Mouse (Mus musculus) hindbrain, embryonic 14.5 days (tissue): Measurements from ENCODE around the gene Zbp1. TPM values are rescaled to one million over a fixed set of nuclear protein-coding genes. Genes with fewer than 3 reads are reported as not detected.

Experiments
- ATAC-seq: fragments of 200-750 bp; cut with Nextera tagmentation; 2 replicates; pipeline ENCODE4 v1.8.0; 2017; ENCODE audit warnings: moderate number of reproducible peaks, mild to moderate bottlenecking, moderate TSS enrichment, moderate library complexity; ENCODE audit not compliant: low FRiP score
- DNase-seq: peaks from one replicate; pipeline ENCODE4 v3.0.0-alpha.2; 2015; ENCODE audit warnings: low spot score
- H3K27ac ChIP-seq: fragments of 300-500 bp; sonication (generic); 2 replicates; pipeline ENCODE4 v1.5.1; 2014; ENCODE audit warnings: mild to moderate bottlenecking, moderate library complexity
- H3K27me3 ChIP-seq: fragments of 300-500 bp; sonication (generic); 2 replicates; pipeline ENCODE4 v1.6.1; 2014; ENCODE audit warnings: mild to moderate bottlenecking, low read length, mixed read lengths; ENCODE audit not compliant: control insufficient read depth, insufficient read depth
- H3K36me3 ChIP-seq: fragments of 300-500 bp; sonication (generic); replicated peaks from 2 replicates; pipeline ENCODE4 v1.6.1; 2014; ENCODE audit not compliant: control insufficient read depth, insufficient read depth
- H3K4me1 ChIP-seq: fragments of 300-500 bp; sonication (generic); replicated peaks from 2 replicates; pipeline ENCODE4 v1.6.1; 2014; ENCODE audit warnings: antibody characterized with exemption, low read length, mixed read lengths; ENCODE audit not compliant: control insufficient read depth, insufficient read depth
- H3K4me2 ChIP-seq: fragments of 300-500 bp; sonication (generic); replicated peaks from 2 replicates; pipeline ENCODE4 v1.6.1; 2014; ENCODE audit warnings: mild to moderate bottlenecking, moderate library complexity
- H3K4me3 ChIP-seq: fragments of 300-500 bp; sonication (generic); replicated peaks from 2 replicates; pipeline ENCODE4 v1.5.1; 2014; ENCODE audit warnings: mild to moderate bottlenecking, low read length
- H3K9ac ChIP-seq: fragments of 300-500 bp; sonication (generic); 2 replicates; pipeline ENCODE4 v1.6.1; 2014
- H3K9me3 ChIP-seq: fragments of 300-500 bp; sonication (generic); 2 replicates; pipeline ENCODE4 v1.6.1; 2016; ENCODE audit warnings: low read length; ENCODE audit not compliant: control insufficient read depth
- WGBS: fragments of 180-500 bp; shearing (Covaris S2); extraction: QIAGEN DNeasy Blood & Tissue Kit; methylation state at CpG from one replicate; pipeline ENCODE4 v1.1.7; 2014; 5-methylcytosine and 5-hydroxymethylcytosine counted together
- polyA plus RNA-seq: library from polyadenylated mRNA; unstranded; fragments of >200 nt; fragmentation: Nextera tagmentation; extraction: Ambion mirVana; gene quantifications from 2 replicates; pipeline ENCODE4 v1.2.1, GENCODE M21; 2014

The Zbp1 gene
- polyA plus RNA-seq, 1 experiment from 2014 or later, result 0.27 TPM

DNA sequence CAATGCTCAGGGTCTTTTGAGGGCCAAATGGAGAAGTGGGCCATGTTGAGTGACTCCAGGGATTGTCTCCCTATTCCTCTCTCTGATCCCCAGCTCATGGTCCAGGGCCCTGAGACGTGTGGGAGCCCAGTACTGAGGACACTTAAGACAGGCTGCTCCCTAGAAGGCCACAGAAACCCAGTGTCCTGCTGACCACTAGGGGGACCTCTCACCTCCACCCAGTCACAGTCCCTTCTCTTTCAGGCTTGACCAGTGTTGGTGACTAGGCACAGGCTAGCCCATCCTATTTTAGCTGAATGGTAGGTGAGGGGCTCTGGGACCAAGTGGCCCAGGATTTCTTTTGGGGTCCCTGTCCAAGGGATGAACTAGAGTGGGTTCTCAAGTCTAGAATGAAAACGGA, 48.0 kb downstream of the Zbp1 start:
- ATAC-seq (no peak), DNase-seq (no peak)
- Histone ChIP-seq H3K9ac (no peak overlapping the region), H3K27ac (no peak overlapping the region), H3K4me3 (no peak overlapping the region), H3K4me1 (peaks cover 43% of the 10 kb centered on the region), H3K27me3 (no peaks in the 10 kb centered on the region), H3K36me3 (no peaks in the 10 kb centered on the region), H3K9me3 (no peaks in the 10 kb centered on the region), H3K4me2 (no peak overlapping the region)
- WGBS, result 58% methylated on average over 2 of the region's 2 CpGs

DNA sequence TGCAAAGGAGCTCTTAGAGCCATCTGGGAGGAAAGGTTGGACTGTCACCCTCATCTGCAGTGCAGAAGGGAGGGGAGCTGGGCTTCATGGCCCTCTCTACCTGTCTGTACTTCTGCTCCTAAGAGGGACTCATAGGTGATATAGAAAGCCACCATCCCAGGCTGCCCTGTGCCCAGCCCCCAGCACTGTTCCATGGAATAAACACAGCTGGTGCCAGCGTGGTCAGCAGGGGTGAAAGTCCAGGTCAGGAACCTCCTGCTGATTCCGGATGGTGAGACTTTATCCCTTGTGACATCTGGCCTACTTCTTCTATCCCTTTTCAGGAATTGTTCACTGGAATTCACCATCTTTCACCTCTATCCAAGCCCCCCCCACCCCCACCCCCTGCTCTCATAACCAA, 48.6 kb downstream of the Zbp1 start:
- DNase-seq (no peak), ATAC-seq (no peak)
- WGBS, result 75% methylated on average over 2 of the region's 2 CpGs
- Histone ChIP-seq H3K4me3 (no peak overlapping the region), H3K36me3 (no peaks in the 10 kb centered on the region), H3K9ac (no peak overlapping the region), H3K4me1 (peaks cover 43% of the 10 kb centered on the region), H3K9me3 (no peaks in the 10 kb centered on the region), H3K27ac (no peak overlapping the region), H3K27me3 (no peaks in the 10 kb centered on the region), H3K4me2 (no peak overlapping the region)

DNA sequence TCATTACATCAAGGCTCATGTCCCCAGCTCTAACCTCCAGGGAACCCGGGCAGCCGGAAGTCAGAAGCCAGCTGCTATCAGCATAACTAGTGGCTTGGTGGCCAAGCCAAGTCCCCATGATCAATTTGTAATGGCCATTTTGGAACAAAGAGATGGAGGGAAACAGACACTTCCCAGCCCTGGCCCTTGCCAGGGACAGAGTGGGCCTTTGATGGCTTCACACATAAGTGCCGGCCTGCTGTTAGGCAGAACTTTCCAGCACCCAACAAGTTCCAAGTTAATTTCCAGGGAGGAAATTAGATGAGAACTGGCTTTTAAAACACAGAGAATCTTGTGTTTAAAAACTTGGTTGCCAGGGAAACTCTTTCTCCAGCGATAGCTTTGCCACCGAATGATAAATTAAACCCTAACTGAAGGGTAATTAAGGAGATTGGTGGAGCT, 50.3 kb downstream of the Zbp1 start:
- Histone ChIP-seq H3K9me3 (no peaks in the 10 kb centered on the region), H3K9ac (no peak overlapping the region), H3K4me3 (no peak overlapping the region), H3K36me3 (no peaks in the 10 kb centered on the region), H3K27me3 (no peaks in the 10 kb centered on the region), H3K4me2 (no peak overlapping the region), H3K27ac (peak overlapping the region; percentile 41), H3K4me1 (peaks cover 31% of the 10 kb centered on the region)
- DNase-seq (peak; percentile 57), ATAC-seq (no peak)
- whole genome bisulfite sequencing, result 38% methylated on average over 5 of the region's 5 CpGs

DNA sequence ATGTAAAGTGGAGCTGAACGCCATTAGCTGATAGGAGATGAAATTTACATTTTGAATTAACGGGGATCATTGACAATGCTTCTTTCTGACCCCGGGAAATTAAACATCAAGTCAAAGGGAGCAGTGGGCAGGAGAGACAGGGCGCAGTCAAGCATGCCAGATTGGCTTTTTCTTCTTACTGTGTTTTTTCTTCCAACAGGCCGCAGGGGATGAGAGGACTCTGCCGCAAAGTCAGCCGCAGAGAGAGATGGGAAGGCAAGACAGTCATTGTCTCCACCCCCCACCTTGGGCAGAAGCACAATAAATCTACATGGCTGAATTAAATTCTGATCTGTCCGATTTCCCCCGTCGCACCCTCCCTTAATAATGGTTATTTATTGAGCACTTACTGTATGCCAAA, 53.4 kb downstream of the Zbp1 start:
- Histone ChIP-seq H3K9me3 (no peaks in the 10 kb centered on the region), H3K36me3 (no peaks in the 10 kb centered on the region), H3K4me3 (no peak overlapping the region), H3K9ac (no peak overlapping the region), H3K27me3 (no peaks in the 10 kb centered on the region), H3K4me1 (peaks cover 6% of the 10 kb centered on the region; the same call in 1 of the 2 replicates), H3K27ac (no peak overlapping the region), H3K4me2 (no peak overlapping the region)
- 76% methylated on average over 10 of the region's 10 CpGs for WGBS
- no peak for DNase-seq
- no peak for ATAC-seq

DNA sequence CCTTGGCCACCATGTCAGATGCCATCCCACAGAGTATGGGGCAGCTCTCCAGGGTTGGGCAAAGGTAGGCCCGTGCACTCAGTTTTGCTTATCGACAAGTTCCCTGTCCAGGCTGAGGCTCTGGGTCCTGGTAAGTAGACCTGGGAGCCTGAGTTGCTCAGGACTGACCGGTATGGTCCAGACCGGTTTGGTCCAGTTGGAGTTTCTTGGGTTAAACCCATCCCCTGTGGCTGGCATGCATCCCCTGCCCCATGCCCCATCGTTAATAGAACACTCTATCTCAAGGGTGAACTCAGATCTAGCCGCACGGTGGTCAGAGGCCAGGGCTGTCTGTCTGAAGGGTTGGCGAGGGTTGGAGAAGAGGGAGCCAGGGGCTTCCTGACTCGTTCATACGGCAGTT, 53.8 kb downstream of the Zbp1 start:
- H3K9ac ChIP-seq, result no peak overlapping the region
- DNase-seq (no peak), ATAC-seq (no peak)

DNA sequence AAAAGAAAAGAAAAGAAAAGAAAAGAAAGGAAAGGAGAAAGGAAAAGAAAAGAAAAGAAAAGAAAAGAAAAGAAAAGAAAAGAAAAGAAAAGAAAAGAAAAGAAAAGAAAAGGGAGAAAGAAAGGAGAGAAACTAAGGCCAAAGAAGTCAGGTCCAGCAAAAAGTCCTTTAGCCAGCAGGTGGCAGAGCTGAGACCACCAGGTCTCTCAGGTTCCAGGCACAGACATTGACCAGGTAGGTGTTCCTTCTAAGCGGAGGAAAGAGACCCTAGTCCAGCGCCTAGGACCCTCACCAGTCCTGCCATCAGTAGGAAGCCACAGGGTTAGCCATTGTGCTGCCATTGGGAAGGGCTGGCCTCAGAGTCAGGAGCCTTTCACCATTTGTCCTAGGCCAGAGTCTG, 54.4 kb downstream of the Zbp1 start:
- WGBS, result 61% methylated on average over 2 of the region's 2 CpGs
- no peak overlapping the region for H3K27ac ChIP-seq
- no peak overlapping the region for H3K4me3 ChIP-seq
- no peaks in the 10 kb centered on the region for H3K36me3 ChIP-seq
- no peak overlapping the region for H3K4me2 ChIP-seq
- H3K27me3 ChIP-seq, result no peaks in the 10 kb centered on the region
- ATAC-seq (no peak), DNase-seq (no peak)
- H3K9ac ChIP-seq, result no peak overlapping the region
- H3K9me3 ChIP-seq, result no peaks in the 10 kb centered on the region
- peaks cover 6% of the 10 kb centered on the region; the same call in 1 of the 2 replicates for H3K4me1 ChIP-seq

More for the DNA sequence above, 53.8 kb downstream of the Zbp1 start:
- no peaks in the 10 kb centered on the region for H3K36me3 ChIP-seq
- H3K4me2 ChIP-seq, result no peak overlapping the region
- H3K9me3 ChIP-seq, result no peaks in the 10 kb centered on the region
- no peaks in the 10 kb centered on the region for H3K27me3 ChIP-seq
- WGBS, result 80% methylated on average over 10 of the region's 10 CpGs
- H3K27ac ChIP-seq, result no peak overlapping the region
- H3K4me1 ChIP-seq, result peaks cover 6% of the 10 kb centered on the region; the same call in 1 of the 2 replicates
- no peak overlapping the region for H3K4me3 ChIP-seq

DNA sequence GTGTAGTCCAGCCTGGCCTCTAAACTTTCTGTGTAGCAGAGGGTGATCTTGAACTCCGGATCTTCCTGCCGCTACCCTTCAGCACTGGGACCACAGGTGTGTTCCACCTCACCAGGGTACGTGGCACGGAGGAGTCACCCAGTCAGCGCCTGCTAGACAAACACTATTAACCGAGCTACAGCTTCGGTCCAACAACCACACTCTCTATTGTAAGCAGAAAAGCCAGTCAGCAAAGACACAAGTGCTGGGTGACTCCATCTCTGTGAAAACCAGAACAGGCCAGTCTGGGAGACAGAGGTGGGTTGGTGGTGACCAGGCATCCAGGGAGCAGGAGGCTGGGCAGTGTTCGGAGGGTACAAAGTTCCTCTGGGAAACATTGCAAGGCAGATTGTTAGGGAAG, 55.3 kb downstream of the Zbp1 start:
- no peaks in the 10 kb centered on the region for H3K36me3 ChIP-seq
- ATAC-seq (no peak), DNase-seq (no peak)
- 91% methylated on average over 8 of the region's 8 CpGs for WGBS
- no peaks in the 10 kb centered on the region; the same call in 1 of the 2 replicates for H3K4me1 ChIP-seq
- no peak overlapping the region for H3K27ac ChIP-seq
- no peak overlapping the region for H3K4me3 ChIP-seq
- no peaks in the 10 kb centered on the region for H3K27me3 ChIP-seq
- no peak overlapping the region for H3K9ac ChIP-seq
- no peaks in the 10 kb centered on the region for H3K9me3 ChIP-seq
- no peak overlapping the region for H3K4me2 ChIP-seq

DNA sequence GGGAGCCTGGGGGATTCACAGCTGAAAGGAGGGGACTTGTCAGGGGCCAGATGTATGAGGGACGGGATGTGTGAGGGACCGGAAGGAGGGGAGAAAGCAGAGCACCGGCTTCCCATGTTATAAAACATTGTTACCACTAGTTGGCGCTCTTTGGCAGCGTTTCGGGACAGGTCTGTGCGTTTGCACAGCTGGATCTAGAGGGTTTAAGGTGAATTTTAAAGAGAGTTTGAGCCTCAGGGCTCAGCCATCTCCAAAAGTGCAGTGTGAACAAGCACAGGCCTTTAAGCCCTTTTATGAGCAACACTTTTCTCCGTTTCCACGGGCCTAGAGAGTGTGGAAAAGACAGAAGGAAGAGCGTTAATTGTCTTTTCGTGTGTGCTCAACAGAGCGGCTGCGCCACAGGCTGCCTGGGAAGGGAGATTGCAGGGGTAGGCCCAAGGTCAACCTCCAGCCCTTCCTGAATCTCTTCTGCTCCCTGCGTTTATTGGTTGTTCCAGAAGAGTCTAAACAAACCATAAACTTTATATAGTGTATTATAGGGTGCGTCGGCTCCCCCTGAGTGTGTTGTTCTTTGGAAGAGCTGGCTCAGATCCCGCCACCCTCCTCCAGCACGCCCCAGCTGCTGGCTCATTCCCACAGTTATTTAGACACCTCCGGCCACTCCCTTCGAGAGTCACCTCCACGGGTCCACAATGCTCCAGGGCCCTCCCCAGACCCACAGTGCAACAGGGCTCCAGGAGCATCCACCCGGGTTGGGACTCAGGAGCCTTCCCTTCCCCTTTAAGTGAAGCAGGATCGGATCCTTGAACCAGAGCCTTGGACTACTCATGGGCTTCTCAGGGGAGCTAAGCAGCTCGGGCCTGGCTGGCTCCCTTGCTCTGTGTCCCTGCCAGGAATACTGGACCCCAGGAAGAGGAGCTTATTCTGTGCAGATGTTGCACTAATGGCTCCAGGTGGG, 59.1 kb downstream of the Zbp1 start:
- no peak overlapping the region for H3K4me3 ChIP-seq
- H3K9ac ChIP-seq, result no peak overlapping the region
- H3K36me3 ChIP-seq, result no peaks in the 10 kb centered on the region
- 52% methylated on average over 24 of the region's 24 CpGs for WGBS
- DNase-seq (peak; percentile 77), ATAC-seq (peak; percentile 54; the same call in 1 of the 2 replicates)
- H3K27me3 ChIP-seq, result no peaks in the 10 kb centered on the region
- no peaks in the 10 kb centered on the region for H3K4me1 ChIP-seq
- no peaks in the 10 kb centered on the region for H3K9me3 ChIP-seq
- H3K27ac ChIP-seq, result no peak overlapping the region
- H3K4me2 ChIP-seq, result no peak overlapping the region; the same call in 1 of the 2 replicates

DNA sequence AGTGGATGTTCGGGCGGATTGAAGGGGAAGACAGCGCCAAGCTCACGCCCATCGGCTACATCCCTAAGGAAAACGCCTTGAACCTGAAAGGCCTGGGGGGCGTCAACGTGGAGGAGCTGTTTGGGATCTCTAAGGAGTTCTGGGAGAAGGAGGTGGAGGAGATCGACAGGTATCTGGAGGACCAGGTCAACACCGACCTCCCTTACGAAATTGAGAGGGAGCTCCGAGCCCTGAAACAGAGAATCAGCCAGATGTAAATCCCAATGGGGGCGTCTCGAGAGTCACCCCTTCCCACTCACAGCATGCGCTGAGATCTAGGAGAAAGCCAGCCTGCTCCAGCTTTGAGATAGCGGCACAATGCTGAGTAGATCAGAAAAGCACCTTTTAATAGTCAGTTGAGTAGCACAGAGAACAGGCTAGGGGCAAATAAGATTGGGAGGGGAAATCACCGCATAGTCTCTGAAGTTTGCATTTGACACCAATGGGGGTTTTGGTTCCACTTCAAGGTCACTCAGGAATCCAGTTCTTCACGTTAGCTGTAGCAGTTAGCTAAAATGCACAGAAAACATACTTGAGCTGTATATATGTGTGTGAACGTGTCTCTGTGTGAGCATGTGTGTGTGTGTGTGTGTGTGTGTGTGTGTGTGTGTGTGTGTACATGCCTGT, 60.2 kb downstream of the Zbp1 start:
- H3K36me3 ChIP-seq, result no peaks in the 10 kb centered on the region
- no peaks in the 10 kb centered on the region for H3K9me3 ChIP-seq
- H3K27ac ChIP-seq, result no peak overlapping the region
- no peak for ATAC-seq
- no peak overlapping the region for H3K4me2 ChIP-seq
- WGBS, result 88% methylated on average over 19 of the region's 19 CpGs
- H3K9ac ChIP-seq, result no peak overlapping the region
- no peaks in the 10 kb centered on the region for H3K4me1 ChIP-seq
- DNase-seq, result no peak
- H3K27me3 ChIP-seq, result no peaks in the 10 kb centered on the region
- H3K4me3 ChIP-seq, result no peak overlapping the region
